Mouse (Mus musculus) urinary bladder, adult 2 months (tissue): ENCODE measurements around the gene Gm4133. TPM values are rescaled to one million over a fixed set of nuclear protein-coding genes. Genes with fewer than 3 reads are reported as not detected.
"Not testable (repeated sequence)": the region's sequence is repeated elsewhere in the genome, so short reads cannot be mapped to it uniquely, and the experiment has no call there.

Experiments
- DNase-seq: peaks from one replicate; pipeline ENCODE4 v3.0.0; 2022; ENCODE audit warnings: low spot score
- polyA plus RNA-seq: library from polyadenylated mRNA; depleted of rRNA; stranded (reverse); fragments of >200 nt; gene quantifications from 2 replicates; pipeline ENCODE4 v1.2.3, GENCODE M21; 2012; rRNA removed

The Gm4133 gene
- polyA plus RNA-seq, result not detected in 2 replicates

DNA sequence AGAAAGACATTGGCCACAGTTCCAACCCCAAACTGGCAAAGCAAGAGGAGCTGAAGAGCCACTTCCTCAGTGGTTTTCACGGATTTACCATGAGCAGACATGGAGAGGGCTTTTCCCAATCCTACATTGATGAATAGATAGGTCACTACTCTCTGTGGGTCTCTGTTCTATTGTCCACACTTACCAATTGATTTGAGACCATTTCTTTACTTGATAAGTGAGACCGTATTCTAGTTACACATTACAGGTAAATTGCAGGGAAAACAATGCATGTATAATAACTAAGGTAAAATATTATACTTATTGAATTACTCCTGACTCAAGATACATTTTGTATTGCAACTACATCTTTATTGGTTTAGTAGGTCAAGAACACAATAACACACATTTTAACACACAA lies at the start of gene Gm4133:
Gene Gm4133 (minus strand): TSS at position 101 of the 400 bp plus-strand sequence.
- DNase-seq, result not testable (repeated sequence)

DNA sequence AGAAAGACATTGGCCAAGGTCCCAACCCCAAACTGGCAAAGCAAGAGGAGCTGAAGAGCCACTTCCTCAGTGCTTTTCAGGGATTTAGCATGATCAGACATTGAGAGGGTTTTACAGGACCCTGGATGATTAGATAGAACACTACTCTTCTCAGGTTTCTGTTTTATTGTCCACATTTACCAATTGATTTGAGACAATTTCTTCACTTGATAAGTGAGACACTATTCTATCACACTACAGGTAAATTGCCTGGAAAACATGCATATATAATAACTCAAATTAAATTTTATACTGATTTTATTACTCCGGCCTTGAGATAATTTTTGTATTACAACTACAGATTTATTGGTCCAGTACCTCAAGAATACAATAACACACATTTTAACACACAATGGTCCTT lies 41.4 kb upstream of the Gm4133 start, which contains the start of gene Gm5728:
Gene Gm5728 (minus strand): TSS at position 101 of the 400 bp plus-strand sequence.
- not testable (repeated sequence) for DNase-seq

Other genes starting within 250 kb of the Gm4133 start
- gene Vmn1r91, start 234.4 kb downstream of the Gm4133 start, polyA plus RNA-seq, result not detected in 2 replicates
- not detected in 2 replicates for gene Gm16442, start 211.5 kb downstream of the Gm4133 start, polyA plus RNA-seq
- gene Vmn1r93, start 195.0 kb downstream of the Gm4133 start, polyA plus RNA-seq, result not detected in 2 replicates
- not detected in 2 replicates for gene Vmn1r94, start 165.7 kb downstream of the Gm4133 start, polyA plus RNA-seq
- not detected in 2 replicates for gene Vmn1r95, start 140.4 kb downstream of the Gm4133 start, polyA plus RNA-seq
- gene Gm6164, start 128.5 kb downstream of the Gm4133 start, polyA plus RNA-seq, result not detected in 2 replicates
- gene Gm4498, start 100.2 kb downstream of the Gm4133 start, polyA plus RNA-seq, result not detected in 2 replicates
- not detected in 2 replicates for gene Gm5890, start 71.2 kb downstream of the Gm4133 start, polyA plus RNA-seq
- gene Gm5728, start 41.3 kb upstream of the Gm4133 start, polyA plus RNA-seq, result not detected in 2 replicates
- not detected in 2 replicates for gene Vmn1r100, start 83.9 kb upstream of the Gm4133 start, polyA plus RNA-seq
- gene Vmn1r101, start 108.5 kb upstream of the Gm4133 start, polyA plus RNA-seq, result not detected in 2 replicates
- not detected in 2 replicates for gene Gm10670, start 140.9 kb upstream of the Gm4133 start, polyA plus RNA-seq
- gene Vmn1r103, start 176.5 kb upstream of the Gm4133 start, polyA plus RNA-seq, result not detected in 2 replicates
- gene Vmn1r104, start 199.8 kb upstream of the Gm4133 start, polyA plus RNA-seq, result not detected in 2 replicates
- gene Gm5726, start 211.7 kb upstream of the Gm4133 start, polyA plus RNA-seq, result not detected in 2 replicates
- not detected in 2 replicates for gene Gm4141, start 242.2 kb upstream of the Gm4133 start, polyA plus RNA-seq